Mouse (Mus musculus) embryonic fibroblast, embryonic 13.5 days (primary cell): Measurements from ENCODE around the gene Ankrd13b. TPM values are rescaled to one million over a fixed set of nuclear protein-coding genes. Genes with fewer than 3 reads are reported as not detected.

Experiments
- H3K27ac ChIP-seq: 2 replicates; pipeline ENCODE4 v1.5.1; 2012; ENCODE audit warnings: low read length, control low read depth, inconsistent platforms; ENCODE audit not compliant: insufficient read depth
- H3K4me1 ChIP-seq: 2 replicates; pipeline ENCODE4 v1.6.1; 2011; ENCODE audit warnings: low read length; ENCODE audit not compliant: control insufficient read depth, insufficient read depth
- H3K4me3 ChIP-seq: 2 replicates; pipeline ENCODE4 v1.5.1; 2011; ENCODE audit warnings: mild to moderate bottlenecking, control low read depth, low read length; ENCODE audit not compliant: insufficient read depth
- CTCF ChIP-seq: IDR thresholded peaks from 2 replicates; pipeline ENCODE4 v1.5.1; 2011; ENCODE audit warnings: mild to moderate bottlenecking, control low read depth, low read length, moderate library complexity, borderline replicate concordance; ENCODE audit not compliant: insufficient read depth
- POLR2A ChIP-seq: IDR thresholded peaks from 2 replicates; pipeline ENCODE4 v1.6.1; 2011; ENCODE audit warnings: low read depth, mild to moderate bottlenecking, control low read depth, low read length, moderate library complexity
- polyA plus RNA-seq: library from polyadenylated mRNA; stranded (reverse); fragments of >200 nt; gene quantifications from 2 replicates; pipeline ENCODE4 v1.2.4, GENCODE M21; 2011; ENCODE audit warnings: low read depth; ENCODE audit not compliant: missing spikeins, insufficient read length

Gene Ankrd13b
- polyA plus RNA-seq, 1 experiment: 12.3 TPM

DNA sequence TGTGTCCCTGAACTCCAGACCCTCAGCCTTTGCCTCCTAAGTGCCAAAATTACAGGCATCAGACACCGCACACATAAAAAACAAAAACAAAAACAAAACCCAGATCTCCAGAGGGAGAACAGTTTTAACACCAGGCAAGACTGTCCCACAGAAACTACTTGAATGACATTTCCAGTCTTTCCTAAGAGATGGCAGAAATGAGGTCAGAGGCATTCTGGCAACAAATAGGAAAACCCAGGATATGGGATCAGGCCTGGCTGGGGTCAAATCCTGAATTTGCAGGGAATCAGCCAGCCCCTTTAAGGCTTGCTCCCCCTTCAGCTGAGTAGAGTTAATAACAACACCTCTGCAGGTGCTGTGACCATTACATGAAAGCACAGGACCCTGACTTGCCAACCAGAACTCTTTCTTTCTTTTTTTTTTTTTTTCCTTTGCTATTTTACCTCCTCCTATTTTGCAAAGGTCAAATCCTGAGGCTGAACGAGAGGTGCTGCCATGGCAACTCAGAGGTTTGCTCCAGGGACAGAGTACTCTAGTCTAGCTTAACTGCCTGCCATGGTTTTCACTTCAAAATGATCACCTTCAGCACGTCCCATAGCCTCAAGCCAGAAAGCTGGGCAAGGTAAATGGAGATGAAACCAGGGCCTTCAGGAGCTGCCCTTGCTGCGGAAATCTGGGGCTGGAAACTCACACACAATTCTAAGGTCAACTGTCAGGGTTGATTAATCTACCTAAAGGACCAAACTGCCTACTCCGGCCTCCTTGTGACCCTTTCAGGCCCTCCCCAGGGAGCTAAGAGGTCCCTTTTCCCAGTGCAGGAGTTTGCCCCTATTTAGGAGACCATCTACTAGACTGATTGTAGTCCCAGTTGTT lies 27.3 kb upstream of the Ankrd13b start:
- Histone ChIP-seq H3K4me3 (no peak overlapping the region), H3K4me1 (no peaks in the 10 kb centered on the region), H3K27ac (no peak overlapping the region)
- TF ChIP-seq POLR2A (no peak), CTCF (no peak)

DNA sequence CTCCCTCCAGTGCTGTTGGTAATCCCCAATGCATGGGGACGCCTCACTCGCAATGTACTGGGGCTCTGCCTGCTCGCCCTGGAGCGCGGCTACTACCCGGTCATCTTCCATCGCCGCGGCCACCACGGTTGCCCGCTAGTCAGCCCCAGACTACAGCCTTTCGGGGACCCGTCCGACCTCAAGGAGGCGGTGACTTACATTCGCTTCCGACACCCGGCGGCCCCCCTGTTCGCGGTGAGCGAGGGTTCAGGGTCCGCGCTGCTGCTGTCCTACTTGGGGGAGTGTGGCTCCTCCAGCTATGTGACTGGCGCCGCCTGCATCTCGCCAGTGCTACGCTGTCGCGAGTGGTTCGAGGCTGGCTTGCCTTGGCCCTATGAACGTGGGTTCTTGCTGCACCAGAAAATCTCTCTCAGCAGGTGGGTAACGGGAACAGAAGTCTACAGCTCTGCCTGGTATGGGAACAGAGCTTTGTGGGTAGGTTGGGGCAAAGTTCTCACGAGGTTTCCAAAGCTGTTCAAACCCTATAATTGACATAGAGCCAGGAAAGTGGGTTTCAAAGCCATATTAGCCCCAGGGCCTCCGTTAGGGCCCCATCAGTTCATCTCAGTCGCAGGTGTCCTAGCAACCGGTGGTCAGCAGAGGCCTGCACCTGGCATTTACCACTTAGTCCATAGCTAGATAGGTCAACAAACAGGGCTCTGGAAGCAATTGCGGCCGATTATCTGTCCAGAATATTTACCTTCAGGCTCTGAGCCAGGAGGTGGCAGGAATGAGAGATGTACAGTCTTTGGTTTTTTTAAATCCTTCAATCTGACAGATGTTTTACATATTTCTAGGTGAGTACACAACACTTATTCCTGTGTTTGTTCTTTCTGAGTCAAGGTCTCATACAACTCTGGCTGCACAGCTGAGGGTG lies 26.4 kb upstream of the Ankrd13b start, which contains the start of gene Trp53i13:
Gene Trp53i13 (minus strand): TSS at position 344 of the 916 bp plus-strand sequence.
- H3K27ac ChIP-seq: no peak within 1 kb of the TSS
- peak within 1 kb of the TSS; percentile 28 for H3K4me3 ChIP-seq
- TF ChIP-seq CTCF (no peak), POLR2A (no peak)
- no peaks in the 10 kb centered on the region for H3K4me1 ChIP-seq

DNA sequence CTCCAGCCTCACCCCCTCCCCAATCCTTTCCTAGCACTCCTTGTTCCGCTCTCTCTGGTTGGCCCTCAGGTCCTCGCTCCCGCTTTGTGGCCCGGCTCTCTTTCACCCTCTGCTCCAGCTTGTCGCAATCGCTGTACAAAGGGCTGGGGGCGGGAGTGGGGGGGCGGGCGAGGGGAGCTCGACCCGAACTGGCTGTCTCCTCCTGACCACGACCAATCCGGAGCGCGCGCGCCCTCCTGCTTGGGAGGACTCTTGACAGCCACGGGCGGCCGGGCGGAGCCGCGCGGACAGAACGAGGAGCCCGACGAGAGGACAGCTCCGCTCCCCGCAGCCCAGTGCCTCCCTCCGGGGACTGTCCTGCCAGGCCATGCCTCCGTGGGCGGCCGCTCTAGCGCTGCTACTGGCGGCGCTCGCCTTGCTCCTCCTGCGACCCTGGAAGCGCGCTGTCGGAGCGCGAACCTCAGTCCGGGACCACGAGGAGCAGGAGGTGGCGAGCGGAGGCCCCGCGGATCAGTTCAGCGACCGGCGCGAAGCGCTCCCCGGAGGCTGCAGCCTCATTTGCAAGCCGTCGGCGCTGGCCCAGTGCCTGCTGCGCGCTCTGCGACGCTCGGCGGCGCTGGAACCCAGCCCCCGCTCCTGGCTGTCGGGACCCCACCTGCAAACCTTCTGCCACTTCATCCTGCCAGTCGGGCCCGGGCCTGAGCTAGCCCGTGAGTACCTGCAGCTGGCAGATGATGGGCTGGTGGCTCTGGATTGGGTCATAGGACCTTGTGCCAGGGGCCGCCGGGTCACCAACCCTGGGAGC lies 25.6 kb upstream of the Ankrd13b start, which contains the start of gene Abhd15:
Gene Abhd15 (plus strand): TSS at position 290 of the 805 bp plus-strand sequence.
- peak within 1 kb of the TSS; percentile 28 for H3K4me3 ChIP-seq
- 0 out of 2 replicates have a peak within 1 kb of the TSS, but pooled peaks have one; percentile 7 for H3K27ac ChIP-seq
- no peaks in the 10 kb centered on the region for H3K4me1 ChIP-seq
- TF ChIP-seq POLR2A (peak; percentile 69), CTCF (no peak)

DNA sequence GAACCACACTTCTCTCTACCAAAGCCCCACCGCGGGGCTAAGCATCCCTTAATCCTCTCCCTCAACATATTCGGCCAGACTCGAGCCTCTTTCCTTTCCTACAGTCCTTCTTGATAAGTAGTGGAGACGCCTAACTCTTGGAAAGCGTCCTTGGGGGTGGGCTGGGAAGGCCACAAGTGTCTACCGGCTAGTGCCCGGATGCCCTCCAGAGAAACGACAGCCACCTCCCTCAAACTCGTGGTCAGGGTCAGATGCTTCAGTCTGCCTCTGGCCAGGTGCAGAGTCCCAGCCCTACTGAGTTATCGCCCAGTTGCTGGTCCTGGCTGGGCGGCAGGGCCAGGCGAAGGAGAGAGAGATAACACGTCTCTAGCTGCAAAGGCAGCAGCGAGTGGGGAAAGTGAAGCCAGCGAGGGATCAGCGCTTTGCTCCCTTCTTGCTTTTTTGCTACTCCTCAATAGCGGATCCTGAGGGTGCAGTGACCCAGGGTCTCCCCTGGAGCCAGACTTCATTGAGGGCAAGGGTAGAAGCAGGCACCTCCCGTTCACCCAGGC lies 24.9 kb upstream of the Ankrd13b start:
- H3K4me1 ChIP-seq: no peaks in the 10 kb centered on the region
- no peak for TF ChIP-seq CTCF
- TF ChIP-seq POLR2A: no peak; the same call in 1 of the 2 replicates
- no peak overlapping the region for H3K27ac ChIP-seq
- H3K4me3 ChIP-seq: peak overlapping the region; percentile 11; the same call in 1 of the 2 replicates

DNA sequence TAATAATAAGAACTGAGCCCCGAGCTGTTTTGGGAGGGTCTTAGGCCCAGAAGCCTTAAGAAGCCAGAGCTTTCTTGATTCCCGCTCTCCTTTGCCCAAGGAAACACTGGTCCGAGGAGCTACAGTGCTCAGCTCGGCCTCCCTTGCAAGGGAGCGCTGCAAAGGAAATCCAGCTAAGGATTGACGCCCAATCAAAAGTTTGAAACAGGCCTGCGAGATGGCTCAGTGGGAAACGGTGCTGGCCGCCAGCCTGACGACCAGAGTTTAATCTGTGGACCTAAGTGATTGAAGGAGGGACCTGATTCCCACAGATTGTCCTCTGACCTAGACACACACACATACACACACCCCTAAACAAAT lies 24.3 kb upstream of the Ankrd13b start:
- peak overlapping the region; percentile 7 for H3K27ac ChIP-seq
- no peak for TF ChIP-seq CTCF
- no peak for TF ChIP-seq POLR2A
- H3K4me3 ChIP-seq: peak overlapping the region; percentile 45
- no peaks in the 10 kb centered on the region for H3K4me1 ChIP-seq

DNA sequence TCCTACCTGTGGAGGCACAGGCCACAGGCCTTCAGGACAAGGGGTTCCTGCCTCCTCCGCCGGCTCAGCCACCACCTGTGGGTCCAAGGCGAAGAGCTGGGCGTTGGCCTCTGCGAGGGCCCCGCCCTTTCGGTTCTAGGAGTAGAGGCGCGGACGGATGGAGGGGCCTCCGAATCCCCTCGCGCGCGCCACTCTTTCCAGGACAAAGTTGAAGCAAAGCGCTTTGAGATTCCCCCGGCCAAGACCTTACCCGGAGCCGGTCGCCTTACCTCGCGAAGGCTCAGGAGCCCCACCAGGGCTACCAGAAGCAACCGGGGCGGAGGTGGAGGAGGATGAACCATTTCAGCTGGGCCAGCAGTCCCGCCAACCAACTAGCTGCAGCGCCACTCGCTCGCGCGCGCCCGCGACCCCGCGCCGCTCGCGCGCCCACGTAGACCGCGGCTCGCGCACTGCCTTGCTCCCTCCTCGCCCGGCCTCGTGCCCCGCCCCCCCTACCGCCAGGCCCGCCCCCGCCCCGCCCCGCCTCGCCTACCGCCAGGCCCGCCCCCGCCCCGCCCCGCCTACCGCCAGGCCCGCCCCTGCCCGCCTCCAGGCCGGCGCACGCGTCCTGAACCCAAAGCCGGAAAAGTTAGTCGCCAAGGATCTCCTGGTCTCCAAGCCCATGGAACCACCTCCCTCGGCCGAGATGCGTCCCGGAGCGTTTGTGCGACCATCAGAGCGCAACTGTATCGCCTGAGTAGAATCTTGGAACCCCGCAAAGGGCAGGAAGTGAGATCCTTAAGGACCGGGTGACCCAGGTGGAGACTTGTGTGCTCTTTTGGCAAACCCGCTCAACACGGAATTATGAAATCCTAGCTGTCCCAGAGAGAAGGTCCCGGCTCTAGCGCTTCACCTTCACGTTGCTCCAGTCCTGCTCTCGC lies 23.7 kb upstream of the Ankrd13b start:
- peak overlapping the region; percentile 27 for H3K27ac ChIP-seq
- no peaks in the 10 kb centered on the region for H3K4me1 ChIP-seq
- no peak for TF ChIP-seq CTCF
- peak; percentile 94 for TF ChIP-seq POLR2A
- peak overlapping the region; percentile 56 for H3K4me3 ChIP-seq

DNA sequence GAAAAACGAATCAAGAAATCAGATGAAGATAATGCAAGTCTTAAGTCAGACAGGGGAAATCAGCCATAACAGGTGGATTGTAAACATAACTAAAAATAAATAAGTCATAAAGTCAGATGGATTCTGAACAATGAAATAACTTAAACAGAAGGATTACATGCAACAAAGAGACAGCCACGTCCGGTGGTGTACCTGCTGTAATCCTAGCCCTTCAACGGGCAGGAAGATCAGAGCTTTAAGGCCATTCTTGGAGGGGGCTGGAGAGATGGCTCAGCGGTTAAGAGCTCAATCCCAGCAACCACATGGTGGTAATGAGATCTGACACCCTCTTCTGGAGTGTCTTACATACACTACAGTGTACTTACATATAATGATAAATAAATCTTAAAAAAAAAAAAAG lies 21.9 kb upstream of the Ankrd13b start:
- H3K4me3 ChIP-seq: no peak overlapping the region
- H3K4me1 ChIP-seq: no peaks in the 10 kb centered on the region
- no peak overlapping the region for H3K27ac ChIP-seq
- TF ChIP-seq POLR2A (no peak), CTCF (no peak)

DNA sequence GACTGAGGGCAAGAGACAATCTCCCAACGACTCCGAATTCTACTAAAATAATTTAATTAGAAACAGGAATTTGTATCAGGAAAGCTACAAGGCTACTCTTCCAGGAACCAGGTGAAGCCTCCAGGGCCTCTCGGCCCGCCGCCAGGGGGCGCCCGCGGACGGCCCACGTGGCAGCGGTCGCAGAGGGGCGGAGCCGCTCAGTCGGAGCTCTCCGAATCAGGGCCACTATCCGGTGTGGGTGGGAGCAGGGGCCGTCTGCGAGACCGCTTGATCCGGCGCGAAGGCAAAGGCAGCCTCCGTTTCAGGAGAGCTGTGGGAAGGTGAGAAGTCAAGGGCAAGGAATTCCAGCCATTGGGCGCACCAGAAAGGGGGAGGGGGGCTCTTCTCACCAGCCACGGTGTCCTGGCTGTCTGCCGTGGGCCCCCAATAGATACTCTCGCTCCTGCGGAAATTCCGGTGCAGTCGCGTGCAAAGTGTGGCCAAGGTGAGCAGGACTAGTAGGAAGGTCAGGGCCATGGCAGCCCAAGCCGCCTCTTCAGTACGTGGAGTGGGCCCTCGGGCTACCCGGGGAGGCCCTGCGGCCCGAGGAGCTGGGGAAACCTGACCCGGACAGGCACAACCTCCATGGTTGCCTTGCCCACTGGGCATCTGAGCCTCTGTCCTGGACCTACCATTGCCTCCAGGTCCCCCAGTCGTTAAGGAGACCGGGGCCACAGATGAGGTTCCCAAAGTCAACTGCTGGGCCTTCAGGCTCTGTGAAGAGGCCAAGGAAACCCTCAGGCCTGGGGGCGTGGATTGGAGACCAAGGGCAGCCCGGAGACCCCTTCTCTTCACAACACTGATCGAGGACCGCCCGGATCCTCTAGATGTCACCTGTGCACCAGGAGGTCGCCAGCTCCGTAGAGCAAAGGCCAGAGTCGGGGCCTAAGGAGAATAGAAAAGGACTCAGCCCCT lies 18.9 kb upstream of the Ankrd13b start:
- Histone ChIP-seq H3K4me3 (no peak overlapping the region), H3K27ac (0 out of 2 replicates have a peak overlapping the region, but pooled peaks have one; percentile 12), H3K4me1 (0 out of 2 replicates have a peak, but pooled peaks cover under 1% of the 10 kb centered on the region)
- peak; percentile 62 for TF ChIP-seq POLR2A
- TF ChIP-seq CTCF: peak; percentile 40
